Mouse (Mus musculus) urinary bladder, postnatal 25 days (tissue): Measurements from ENCODE around the gene Adamts12.

Source experiments
- DNase-seq: peaks from one replicate; pipeline ENCODE4 v3.0.0; 2022; ENCODE audit warnings: low spot score

Adamts12 gene

GRCm38 (mm10) chr15:11165883-11166282 is 101.3 kb downstream of the Adamts12 start:
- DNase-seq = no peak

- no peak for DNase-seq
Measured at GRCm38 (mm10) chr15:11173884-11174470, 109.4 kb downstream of the Adamts12 start.

- DNase-seq = no peak
Measured at GRCm38 (mm10) chr15:11174842-11175241, 110.3 kb downstream of the Adamts12 start.

- DNase-seq = no peak
Measured at GRCm38 (mm10) chr15:11177448-11177847, 112.9 kb downstream of the Adamts12 start.

GRCm38 (mm10) chr15:11179751-11180169 is 115.2 kb downstream of the Adamts12 start:
- DNase-seq = no peak

- no peak for DNase-seq
Measured at GRCm38 (mm10) chr15:11186711-11187110, 122.1 kb downstream of the Adamts12 start.

- no peak for DNase-seq
Measured at GRCm38 (mm10) chr15:11190447-11190846, 125.9 kb downstream of the Adamts12 start.

- DNase-seq = no peak
Measured at GRCm38 (mm10) chr15:11192762-11193161, 128.2 kb downstream of the Adamts12 start.

GRCm38 (mm10) chr15:11197051-11197450 is 132.5 kb downstream of the Adamts12 start:
- DNase-seq = no peak

- DNase-seq = no peak
Measured at GRCm38 (mm10) chr15:11198246-11198795, 133.7 kb downstream of the Adamts12 start.

GRCm38 (mm10) chr15:11203084-11203483 is 138.5 kb downstream of the Adamts12 start:
- no peak for DNase-seq

- DNase-seq = no peak
Measured at GRCm38 (mm10) chr15:11204934-11205333, 140.3 kb downstream of the Adamts12 start.

GRCm38 (mm10) chr15:11210976-11211375 is 146.4 kb downstream of the Adamts12 start:
- DNase-seq = no peak

- no peak for DNase-seq
Measured at GRCm38 (mm10) chr15:11233906-11234632, 169.5 kb downstream of the Adamts12 start.

- no peak for DNase-seq
Measured at GRCm38 (mm10) chr15:11240406-11240805, 175.8 kb downstream of the Adamts12 start.

- no peak for DNase-seq
Measured at GRCm38 (mm10) chr15:11241288-11241687, 176.7 kb downstream of the Adamts12 start.

GRCm38 (mm10) chr15:11246402-11246801 is 181.8 kb downstream of the Adamts12 start:
- DNase-seq = no peak

GRCm38 (mm10) chr15:11279273-11280080 is 214.9 kb downstream of the Adamts12 start:
- no peak for DNase-seq

GRCm38 (mm10) chr15:11280689-11281264 is 216.2 kb downstream of the Adamts12 start:
- no peak for DNase-seq

- DNase-seq = no peak
Measured at GRCm38 (mm10) chr15:11283171-11283570, 218.6 kb downstream of the Adamts12 start.

GRCm38 (mm10) chr15:11287780-11288179 is 223.2 kb downstream of the Adamts12 start:
- no peak for DNase-seq

GRCm38 (mm10) chr15:11292246-11292645 is 227.7 kb downstream of the Adamts12 start:
- DNase-seq = no peak
